Mouse (Mus musculus): ENCODE results near the gene Fto. TPM values are rescaled to one million over a fixed set of nuclear protein-coding genes. Genes with fewer than 3 reads are reported as not detected.

The Fto gene
- polyA plus RNA-seq, 1 experiment from 2014 or later = 72.1 TPM

DNA sequence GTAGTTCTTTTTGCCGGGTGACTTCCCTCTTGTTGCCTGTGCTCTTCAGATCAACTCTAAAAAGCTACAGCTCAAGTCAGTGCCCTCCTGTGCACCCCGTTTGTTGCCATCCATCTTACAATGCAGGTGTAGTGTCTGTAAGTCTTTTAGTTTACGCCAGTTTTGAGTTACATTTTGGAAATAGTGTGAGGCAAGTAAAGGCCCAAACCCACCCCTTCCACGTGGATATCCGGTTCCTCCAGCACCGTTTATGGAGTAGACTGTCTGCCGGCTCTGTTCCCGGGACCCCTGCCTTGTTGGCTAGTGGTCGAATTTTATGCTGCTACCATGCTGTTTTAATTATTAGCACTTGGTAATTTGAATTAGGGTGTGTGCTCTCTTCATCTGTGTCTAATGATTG lies 46.2 kb downstream of the Fto start:
- H3K36me3 ChIP-seq (ENCODE audit: control insufficient read depth, insufficient read depth) = no peaks in the 10 kb centered on the region
- no peak overlapping the region for H3K9ac ChIP-seq (ENCODE audit: low read length)
- no peak overlapping the region for H3K4me3 ChIP-seq (ENCODE audit: low read length)
- no peaks in the 10 kb centered on the region for H3K27me3 ChIP-seq (ENCODE audit: control insufficient read depth, insufficient read depth, low read length)
- peaks cover 26% of the 10 kb centered on the region for H3K4me1 ChIP-seq (ENCODE audit: control insufficient read depth, insufficient read depth, low read length)
- no peak for ATAC-seq (replicated peaks; ENCODE audit: extremely low read depth, insufficient read depth, low FRiP score)
- 86% methylated on average over 9 of the region's 9 CpGs for WGBS
- no peak overlapping the region for H3K27ac ChIP-seq (ENCODE audit: low read length)
- no peaks in the 10 kb centered on the region for H3K9me3 ChIP-seq (replicated peaks; ENCODE audit: control insufficient read depth, low read length)
- no peak overlapping the region for H3K4me2 ChIP-seq (ENCODE audit: low read depth, low read length)

DNA sequence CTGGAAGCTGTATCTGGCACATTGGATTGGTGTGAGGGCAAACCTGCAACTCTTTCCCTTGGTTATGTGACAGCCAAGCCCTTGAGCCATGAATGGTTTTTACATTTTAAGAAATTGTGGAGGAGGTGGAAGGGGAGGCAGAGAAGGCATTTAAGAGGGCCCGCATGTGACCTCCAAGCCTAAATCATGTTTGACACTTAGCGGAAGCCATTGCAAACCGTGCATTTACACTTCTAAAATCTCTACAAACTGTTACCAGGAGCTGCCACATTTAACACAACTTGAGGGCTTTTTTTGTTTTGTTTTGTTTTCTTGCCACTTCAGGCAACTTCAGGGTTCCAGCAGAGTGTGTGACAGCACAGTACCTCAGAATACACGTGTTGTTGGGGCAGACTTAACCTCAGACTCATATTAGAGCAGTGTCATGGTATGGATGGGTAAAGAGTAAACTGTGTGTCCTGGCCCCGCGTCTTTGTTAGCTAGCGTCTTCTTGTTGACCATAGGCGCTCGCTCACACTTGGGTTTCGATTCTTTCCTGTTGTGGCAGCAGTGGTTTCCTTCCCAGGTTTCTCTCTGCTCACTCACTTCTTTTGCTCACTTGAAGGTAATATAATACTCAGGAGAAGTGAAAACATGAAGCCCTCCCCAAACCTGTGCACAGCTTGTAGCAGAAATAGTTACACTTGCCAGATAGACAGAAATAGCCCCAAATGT lies 47.5 kb downstream of the Fto start:
- no peaks in the 10 kb centered on the region for H3K9me3 ChIP-seq (replicated peaks; ENCODE audit: control insufficient read depth, low read length)
- 82% methylated on average over 10 of the region's 10 CpGs for WGBS
- no peak overlapping the region for H3K27ac ChIP-seq (ENCODE audit: low read length)

DNA sequence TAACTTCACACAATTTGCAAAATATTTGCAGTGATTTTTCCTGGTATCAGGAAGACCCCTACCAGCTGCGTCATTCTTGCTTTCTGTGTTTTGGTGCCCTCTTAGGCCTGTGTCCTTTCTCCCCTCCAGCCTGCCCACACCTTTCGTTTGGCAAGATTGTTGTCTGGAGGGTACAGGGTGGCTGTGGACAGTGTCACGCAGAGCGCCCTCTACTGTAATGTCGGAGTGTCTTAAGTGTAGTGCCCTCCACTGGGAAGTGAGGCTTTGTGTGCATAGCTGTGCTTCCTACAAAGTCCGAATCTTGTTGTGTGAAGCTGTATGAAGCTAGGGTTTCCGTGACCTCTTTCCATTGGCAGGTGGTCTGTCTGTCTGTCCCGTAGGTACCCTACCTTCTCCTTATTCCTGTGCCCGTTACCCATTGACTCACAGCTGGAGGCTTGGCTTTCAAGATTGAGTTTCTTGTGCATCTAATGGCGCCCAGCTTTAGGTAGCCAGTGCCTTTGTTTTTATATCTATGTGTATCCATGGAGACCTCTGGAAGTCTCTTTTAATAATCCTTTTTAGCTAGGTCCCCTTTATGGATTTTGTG lies 50.0 kb downstream of the Fto start:
- Histone ChIP-seq H3K27me3 (ENCODE audit: control insufficient read depth, insufficient read depth, low read length) (no peaks in the 10 kb centered on the region), H3K9ac (ENCODE audit: low read length) (no peak overlapping the region), H3K9me3 (replicated peaks; ENCODE audit: control insufficient read depth, low read length) (no peaks in the 10 kb centered on the region), H3K4me3 (ENCODE audit: low read length) (no peak overlapping the region), H3K36me3 (ENCODE audit: control insufficient read depth, insufficient read depth) (no peaks in the 10 kb centered on the region), H3K4me1 (ENCODE audit: control insufficient read depth, insufficient read depth, low read length) (peaks cover 40% of the 10 kb centered on the region), H3K27ac (ENCODE audit: low read length) (peak overlapping the region; percentile 75), H3K4me2 (ENCODE audit: low read depth, low read length) (no peak overlapping the region)
- WGBS = 85% methylated on average over 10 of the region's 10 CpGs
- no peak for ATAC-seq (replicated peaks; ENCODE audit: extremely low read depth, insufficient read depth, low FRiP score)

More for the DNA sequence above, 47.5 kb downstream of the Fto start:
- no peak for ATAC-seq (replicated peaks; ENCODE audit: extremely low read depth, insufficient read depth, low FRiP score)
- H3K4me3 ChIP-seq (ENCODE audit: low read length) = no peak overlapping the region
- no peak overlapping the region for H3K9ac ChIP-seq (ENCODE audit: low read length)
- peaks cover 37% of the 10 kb centered on the region for H3K4me1 ChIP-seq (ENCODE audit: control insufficient read depth, insufficient read depth, low read length)
- no peaks in the 10 kb centered on the region for H3K27me3 ChIP-seq (ENCODE audit: control insufficient read depth, insufficient read depth, low read length)
- H3K36me3 ChIP-seq (ENCODE audit: control insufficient read depth, insufficient read depth) = no peaks in the 10 kb centered on the region
- no peak overlapping the region for H3K4me2 ChIP-seq (ENCODE audit: low read depth, low read length)

DNA sequence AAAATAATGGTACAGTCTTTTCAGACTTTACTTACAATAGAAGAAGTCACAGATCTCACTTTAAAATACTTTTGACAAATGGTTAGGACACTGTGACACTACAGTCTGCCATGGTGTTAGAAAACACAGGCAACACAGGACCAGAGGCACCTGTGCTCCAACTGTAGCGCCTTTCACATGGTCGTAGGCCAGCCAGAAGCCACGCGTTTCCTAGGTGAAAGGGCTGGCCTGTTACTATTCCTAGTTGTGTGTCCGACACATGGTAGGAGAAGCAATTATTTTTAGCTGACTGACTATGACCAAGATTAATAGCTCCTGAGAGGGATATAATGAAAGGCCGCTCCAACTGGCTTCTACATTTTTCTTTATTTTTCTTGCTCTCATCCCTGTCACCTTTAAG lies 50.9 kb downstream of the Fto start:
- Histone ChIP-seq H3K4me3 (ENCODE audit: low read length) (no peak overlapping the region), H3K27me3 (ENCODE audit: control insufficient read depth, insufficient read depth, low read length) (no peaks in the 10 kb centered on the region), H3K4me2 (ENCODE audit: low read depth, low read length) (peak overlapping the region; percentile 44), H3K36me3 (ENCODE audit: control insufficient read depth, insufficient read depth) (no peaks in the 10 kb centered on the region), H3K4me1 (ENCODE audit: control insufficient read depth, insufficient read depth, low read length) (peaks cover 40% of the 10 kb centered on the region), H3K9me3 (replicated peaks; ENCODE audit: control insufficient read depth, low read length) (no peaks in the 10 kb centered on the region), H3K27ac (ENCODE audit: low read length) (peak overlapping the region; percentile 82), H3K9ac (ENCODE audit: low read length) (no peak overlapping the region)
- 49% methylated on average over 6 of the region's 6 CpGs for WGBS
- ATAC-seq (replicated peaks; ENCODE audit: extremely low read depth, insufficient read depth, low FRiP score) = peak; percentile 85

DNA sequence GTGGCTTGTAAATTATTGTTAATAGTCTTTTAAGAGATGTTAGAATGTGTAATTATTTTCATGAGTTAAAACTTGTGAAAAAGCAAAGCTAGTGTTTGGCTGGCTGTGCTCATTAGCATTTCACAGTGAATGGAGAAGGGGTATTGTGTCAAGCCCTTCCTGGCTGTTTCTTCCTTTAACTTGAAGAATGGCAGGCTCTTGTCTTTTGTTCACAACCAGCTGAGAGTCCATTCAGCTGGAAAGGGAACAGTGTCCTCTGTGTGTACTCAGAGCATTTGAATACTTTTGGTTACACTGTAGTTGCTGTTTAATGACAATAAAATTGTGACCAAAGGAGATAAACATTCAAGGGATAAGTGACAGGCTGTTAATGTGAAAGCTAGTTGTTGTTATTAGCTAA lies 52.5 kb downstream of the Fto start:
- Histone ChIP-seq H3K4me1 (ENCODE audit: control insufficient read depth, insufficient read depth, low read length) (peaks cover 38% of the 10 kb centered on the region), H3K4me2 (ENCODE audit: low read depth, low read length) (no peak overlapping the region), H3K4me3 (ENCODE audit: low read length) (no peak overlapping the region), H3K36me3 (ENCODE audit: control insufficient read depth, insufficient read depth) (no peaks in the 10 kb centered on the region), H3K27ac (ENCODE audit: low read length) (peak overlapping the region; percentile 11; the same call in 1 of the 2 replicates), H3K27me3 (ENCODE audit: control insufficient read depth, insufficient read depth, low read length) (no peaks in the 10 kb centered on the region), H3K9ac (ENCODE audit: low read length) (no peak overlapping the region), H3K9me3 (replicated peaks; ENCODE audit: control insufficient read depth, low read length) (no peaks in the 10 kb centered on the region)
- ATAC-seq (replicated peaks; ENCODE audit: extremely low read depth, insufficient read depth, low FRiP score) = no peak

DNA sequence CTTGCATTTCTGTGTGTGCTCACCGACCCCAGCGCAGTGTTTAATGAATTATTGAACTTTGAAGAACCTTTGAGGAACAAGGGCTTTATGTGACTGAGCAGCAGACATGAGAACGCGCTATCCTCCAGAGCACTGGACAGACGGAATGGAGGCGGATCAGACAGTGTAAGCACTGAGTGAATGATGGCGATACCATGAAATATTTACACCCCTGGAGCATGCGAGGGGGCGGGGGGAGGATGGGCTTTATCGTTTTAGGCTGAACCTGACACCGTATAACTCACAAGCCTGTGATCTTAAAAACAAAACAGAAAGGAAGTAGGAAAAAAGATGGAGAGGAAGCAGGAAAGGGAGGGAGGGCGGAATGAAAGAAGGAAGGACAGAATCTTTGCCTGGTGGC lies 57.6 kb downstream of the Fto start:
- Histone ChIP-seq H3K9me3 (replicated peaks; ENCODE audit: control insufficient read depth, low read length) (no peaks in the 10 kb centered on the region), H3K27ac (ENCODE audit: low read length) (peak overlapping the region; percentile 51), H3K4me1 (ENCODE audit: control insufficient read depth, insufficient read depth, low read length) (peaks cover 41% of the 10 kb centered on the region), H3K36me3 (ENCODE audit: control insufficient read depth, insufficient read depth) (no peaks in the 10 kb centered on the region), H3K9ac (ENCODE audit: low read length) (0 out of 2 replicates have a peak overlapping the region, but pooled peaks have one; percentile 5), H3K27me3 (ENCODE audit: control insufficient read depth, insufficient read depth, low read length) (no peaks in the 10 kb centered on the region), H3K4me3 (ENCODE audit: low read length) (0 out of 2 replicates have a peak overlapping the region, but pooled peaks have one; percentile 4), H3K4me2 (ENCODE audit: low read depth, low read length) (peak overlapping the region; percentile 43)
- 40% methylated on average over 12 of the region's 12 CpGs for WGBS
- no peak for ATAC-seq (replicated peaks; ENCODE audit: extremely low read depth, insufficient read depth, low FRiP score)

DNA sequence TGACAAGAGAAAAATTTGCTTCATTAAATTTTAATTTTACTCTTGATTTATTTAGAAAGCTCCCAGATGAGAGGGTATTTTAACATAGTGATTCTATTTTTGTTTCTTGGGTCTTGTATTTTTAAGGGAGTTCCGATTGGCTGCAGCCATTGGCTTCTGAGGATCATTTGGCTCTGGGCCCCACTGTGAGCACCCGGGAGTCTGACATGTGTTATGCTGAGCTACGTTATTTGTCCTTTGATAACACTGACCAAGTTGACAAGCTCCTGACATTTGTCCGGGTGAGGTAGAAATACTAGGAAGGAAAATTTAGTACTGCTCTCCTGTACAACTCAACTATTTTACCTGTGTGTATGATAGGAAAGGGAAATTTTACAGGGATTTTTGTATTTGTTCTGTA lies 58.7 kb downstream of the Fto start:
- H3K27ac ChIP-seq (ENCODE audit: low read length) = peak overlapping the region; percentile 69
- no peaks in the 10 kb centered on the region for H3K36me3 ChIP-seq (ENCODE audit: control insufficient read depth, insufficient read depth)
- peaks cover 49% of the 10 kb centered on the region for H3K4me1 ChIP-seq (ENCODE audit: control insufficient read depth, insufficient read depth, low read length)
- H3K4me3 ChIP-seq (ENCODE audit: low read length) = no peak overlapping the region
- no peak overlapping the region for H3K9ac ChIP-seq (ENCODE audit: low read length)
- peak; percentile 80 for ATAC-seq (replicated peaks; ENCODE audit: extremely low read depth, insufficient read depth, low FRiP score)
- H3K4me2 ChIP-seq (ENCODE audit: low read depth, low read length) = peak overlapping the region; percentile 13
- H3K27me3 ChIP-seq (ENCODE audit: control insufficient read depth, insufficient read depth, low read length) = no peaks in the 10 kb centered on the region
- no peaks in the 10 kb centered on the region for H3K9me3 ChIP-seq (replicated peaks; ENCODE audit: control insufficient read depth, low read length)
- 14% methylated on average over 4 of the region's 4 CpGs for WGBS

DNA sequence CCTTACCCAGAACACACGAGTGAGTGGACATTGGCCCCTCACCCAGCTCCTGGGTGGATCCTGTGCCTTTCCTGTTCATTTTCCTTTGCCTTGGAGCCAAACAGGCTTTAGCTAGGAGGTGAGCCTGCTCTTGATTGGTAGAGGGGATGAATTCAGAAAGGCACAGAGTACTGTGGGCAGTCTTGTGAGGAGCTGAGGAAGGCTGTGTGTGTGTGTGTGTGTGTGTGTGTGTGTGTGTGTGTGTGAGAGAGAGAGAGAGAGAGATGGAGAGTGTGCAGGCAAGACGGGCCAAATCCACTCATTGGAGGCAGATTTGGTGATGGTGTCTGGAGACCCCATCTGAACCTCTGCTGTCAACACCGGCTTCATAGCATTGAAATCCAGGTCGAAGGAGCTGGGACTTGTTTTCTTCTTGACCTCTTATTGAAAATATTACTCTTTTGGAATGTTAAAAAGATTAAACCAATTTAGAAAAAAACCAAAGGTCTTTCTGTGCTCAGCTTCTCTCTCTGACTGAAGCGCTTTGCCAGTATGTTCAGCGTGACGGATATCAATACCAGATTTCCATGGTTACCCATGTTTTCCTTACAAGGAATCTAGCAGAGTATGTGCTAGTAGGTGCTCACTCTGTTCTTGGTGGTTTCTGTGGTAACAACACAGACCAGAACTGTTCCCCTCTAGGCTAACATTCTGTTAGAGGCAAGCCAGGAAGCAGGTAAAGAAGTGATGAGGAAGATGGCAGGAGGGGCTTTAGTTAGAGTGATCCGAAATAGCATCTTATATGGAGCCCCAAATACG lies 59.7 kb downstream of the Fto start:
- Histone ChIP-seq H3K4me1 (ENCODE audit: control insufficient read depth, insufficient read depth, low read length) (peaks cover 59% of the 10 kb centered on the region), H3K4me3 (ENCODE audit: low read length) (no peak overlapping the region), H3K9ac (ENCODE audit: low read length) (no peak overlapping the region), H3K36me3 (ENCODE audit: control insufficient read depth, insufficient read depth) (no peaks in the 10 kb centered on the region), H3K27me3 (ENCODE audit: control insufficient read depth, insufficient read depth, low read length) (no peaks in the 10 kb centered on the region), H3K9me3 (replicated peaks; ENCODE audit: control insufficient read depth, low read length) (no peaks in the 10 kb centered on the region), H3K4me2 (ENCODE audit: low read depth, low read length) (no peak overlapping the region), H3K27ac (ENCODE audit: low read length) (no peak overlapping the region)
- WGBS = 80% methylated on average over 9 of the region's 9 CpGs
- no peak for ATAC-seq (replicated peaks; ENCODE audit: extremely low read depth, insufficient read depth, low FRiP score)

All from heart, embryonic 16.5 days (tissue).